Mouse (Mus musculus) bone marrow macrophage, adult 2 months (primary cell): ENCODE data around the gene Sart3. TPM values are rescaled to one million over a fixed set of nuclear protein-coding genes. Genes with fewer than 3 reads are reported as not detected.
A peak's percentile ranks its signal among the peaks of the same experiment; 100 is the strongest.

Experiments
- H3K27ac ChIP-seq: 2 replicates; pipeline ENCODE4 v1.5.1; 2012; ENCODE audit warnings: low read depth, low read length; ENCODE audit not compliant: insufficient read depth
- H3K4me1 ChIP-seq: 2 replicates; pipeline ENCODE4 v1.6.1; 2012; ENCODE audit warnings: low read length; ENCODE audit not compliant: control insufficient read depth, insufficient read depth
- H3K4me3 ChIP-seq: 2 replicates; pipeline ENCODE4 v1.5.1; 2012; ENCODE audit warnings: mild to moderate bottlenecking, low read length, moderate library complexity; ENCODE audit not compliant: insufficient read depth
- CTCF ChIP-seq: IDR thresholded peaks from 2 replicates; pipeline ENCODE4 v1.5.1; 2012; ENCODE audit warnings: low read depth, mild to moderate bottlenecking, low read length, moderate library complexity
- POLR2A ChIP-seq: IDR thresholded peaks from 2 replicates; pipeline ENCODE4 v1.6.1; 2012; ENCODE audit warnings: mild to moderate bottlenecking, low read depth, low read length, borderline replicate concordance
- polyA plus RNA-seq: library from polyadenylated mRNA; stranded (reverse); fragments of >200 nt; gene quantifications from 2 replicates; pipeline ENCODE4 v1.2.4, GENCODE M21; 2012; ENCODE audit not compliant: missing spikeins, insufficient read depth, insufficient read length

Sart3 gene
- polyA plus RNA-seq, 1 experiment: 29.8 TPM

DNA sequence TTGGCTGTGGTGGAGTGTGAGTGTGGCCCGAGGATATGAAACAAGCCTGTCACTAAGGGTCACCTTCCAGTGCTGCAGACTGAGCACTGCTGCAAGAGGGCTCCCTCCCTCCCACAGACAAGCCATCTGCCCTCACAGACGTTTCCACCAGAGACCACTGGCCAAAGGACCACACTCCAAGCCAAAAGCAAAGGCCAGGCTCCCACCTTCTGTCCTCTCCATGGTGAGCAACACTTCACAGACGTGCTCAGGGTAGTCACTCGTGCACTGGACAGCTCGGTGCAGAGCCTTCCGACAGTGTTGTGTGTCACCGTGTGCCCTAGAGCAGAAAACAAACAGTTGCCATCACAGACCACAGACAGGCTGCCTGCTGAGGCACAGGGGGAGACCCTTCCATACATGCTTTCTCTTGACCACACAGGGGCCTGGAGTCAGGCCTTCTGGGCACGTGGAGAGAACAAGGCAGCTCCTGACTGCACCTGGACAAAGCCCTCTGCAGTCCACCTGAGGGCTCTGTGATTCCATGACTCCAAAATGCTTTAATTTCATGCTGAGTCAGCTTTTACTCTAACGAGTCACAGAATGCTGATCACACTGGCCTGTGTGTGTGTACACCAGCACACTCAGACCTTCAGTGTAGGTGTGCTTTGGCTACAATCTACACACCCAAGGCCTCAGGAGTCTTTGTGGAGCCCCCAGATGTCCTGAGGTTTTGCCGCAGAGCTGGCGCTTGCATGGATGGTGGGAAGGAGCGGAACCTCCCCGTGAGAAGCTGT, 23.6 kb downstream of the Sart3 start:
- Histone ChIP-seq H3K4me1 (no peaks in the 10 kb centered on the region), H3K27ac (no peak overlapping the region), H3K4me3 (no peak overlapping the region)
- TF ChIP-seq POLR2A: no peak
- TF ChIP-seq CTCF: no peak

DNA sequence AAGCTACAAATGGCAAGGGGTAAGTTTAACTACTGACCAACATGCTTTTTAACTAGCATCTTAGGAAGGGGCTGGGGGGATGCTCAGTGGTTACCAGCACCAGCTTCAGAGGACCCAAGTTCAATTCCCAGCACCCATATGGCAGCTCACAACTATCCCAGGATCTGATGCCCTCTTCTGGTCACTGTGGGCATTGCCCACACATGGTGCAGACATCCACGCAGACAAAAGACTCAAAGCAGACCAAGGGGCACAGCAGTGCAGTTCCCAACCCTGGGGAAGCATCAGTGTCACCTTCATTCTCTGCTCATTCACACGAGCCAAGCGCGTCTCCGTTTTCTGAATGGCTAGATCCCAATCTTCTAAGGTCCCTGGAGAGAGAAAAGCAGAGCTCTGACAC, 24.7 kb downstream of the Sart3 start:
- TF ChIP-seq CTCF (peak; percentile 36), POLR2A (no peak)
- H3K27ac ChIP-seq: no peak overlapping the region
- H3K4me1 ChIP-seq: no peaks in the 10 kb centered on the region
- H3K4me3 ChIP-seq: no peak overlapping the region

- Histone ChIP-seq H3K4me1 (peaks cover 10% of the 10 kb centered on the region; the same call in 1 of the 2 replicates), H3K4me3 (no peak overlapping the region), H3K27ac (no peak overlapping the region)
- no peak for TF ChIP-seq POLR2A
- TF ChIP-seq CTCF: no peak
Measured at GRCm38 (mm10) chr5:113737607-113738237, 34.6 kb downstream of the Sart3 start.

GRCm38 (mm10) chr5:113736522-113737164, 35.7 kb downstream of the Sart3 start:
- TF ChIP-seq CTCF: no peak
- TF ChIP-seq POLR2A: no peak
- H3K27ac ChIP-seq: no peak overlapping the region

DNA sequence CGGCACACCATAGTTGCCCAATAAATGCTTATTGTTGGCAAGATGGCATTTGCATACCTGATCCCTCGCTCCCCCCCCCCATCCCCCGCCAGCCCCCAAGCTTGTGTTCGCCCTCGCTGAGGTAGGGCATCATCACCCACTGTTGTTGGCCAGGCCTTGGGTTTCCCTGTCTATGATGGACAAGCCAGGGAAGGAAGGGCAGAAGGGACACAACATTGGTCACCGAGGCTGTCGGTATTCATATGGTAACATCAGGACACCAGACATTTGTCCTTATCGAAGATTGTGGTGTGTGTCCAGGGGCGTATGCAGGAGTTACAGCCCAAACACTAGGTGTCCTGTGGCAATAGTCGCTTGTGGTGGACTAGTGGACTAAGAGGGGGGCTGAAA, 36.2 kb downstream of the Sart3 start:
- Histone ChIP-seq H3K27ac (peak overlapping the region; percentile 73), H3K4me3 (peak overlapping the region; percentile 75), H3K4me1 (peaks cover 10% of the 10 kb centered on the region; the same call in 1 of the 2 replicates)
- TF ChIP-seq POLR2A (no peak), CTCF (no peak)

More at GRCm38 (mm10) chr5:113736522-113737164, 35.7 kb downstream of the Sart3 start:
- Histone ChIP-seq H3K4me3 (peak overlapping the region; percentile 75), H3K4me1 (peaks cover 10% of the 10 kb centered on the region; the same call in 1 of the 2 replicates)

DNA sequence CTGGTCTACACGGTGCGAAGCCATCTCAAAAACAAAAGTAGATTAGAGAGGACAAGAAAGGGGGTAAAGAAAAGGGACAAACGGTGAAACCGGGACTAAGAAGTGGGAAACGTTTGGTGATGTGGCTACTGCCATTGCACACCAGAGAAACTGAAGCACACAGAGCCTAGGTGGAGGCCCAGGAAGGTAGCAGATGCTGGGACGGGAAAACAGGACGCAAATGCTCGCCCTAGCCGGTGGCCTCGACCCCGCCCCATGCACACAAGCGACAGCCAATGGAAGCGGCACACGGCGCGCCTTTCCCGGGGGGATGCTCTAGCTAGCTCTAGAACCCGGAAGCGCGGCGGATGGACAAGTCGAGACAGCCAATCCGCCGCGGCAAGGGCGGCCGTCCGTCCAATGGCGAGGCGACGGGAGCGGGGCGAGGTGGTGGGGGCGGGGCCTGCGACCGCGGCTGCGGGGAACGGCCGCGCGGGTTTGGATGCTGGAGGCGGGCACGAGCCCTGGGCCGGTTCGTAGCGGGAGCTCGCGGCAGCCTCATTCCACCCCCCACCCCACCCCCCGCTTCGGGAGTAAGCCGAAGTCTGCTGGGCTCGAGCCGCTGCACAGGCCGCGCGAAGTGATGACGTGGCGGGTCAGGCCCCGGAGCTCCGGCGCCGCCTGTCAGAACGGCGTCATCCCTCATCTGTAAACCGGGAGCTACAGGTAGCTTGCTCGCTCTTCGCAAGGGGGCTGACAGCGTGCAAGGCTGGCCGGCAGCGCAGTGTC, 36.8 kb downstream of the Sart3 start, which contains the start of gene Ficd:
Ficd (plus strand) TSS at position 459 of the 768 bp plus-strand sequence.
- TF ChIP-seq POLR2A (no peak), CTCF (no peak)
- H3K4me1 ChIP-seq: peaks cover 10% of the 10 kb centered on the region; the same call in 1 of the 2 replicates
- peak within 1 kb of the TSS; percentile 73 for H3K27ac ChIP-seq
- H3K4me3 ChIP-seq: peak within 1 kb of the TSS; percentile 75

GRCm38 (mm10) chr5:113735023-113735344, 37.3 kb downstream of the Sart3 start:
- no peak for TF ChIP-seq CTCF
- no peak for TF ChIP-seq POLR2A
- peaks cover 10% of the 10 kb centered on the region; the same call in 1 of the 2 replicates for H3K4me1 ChIP-seq

DNA sequence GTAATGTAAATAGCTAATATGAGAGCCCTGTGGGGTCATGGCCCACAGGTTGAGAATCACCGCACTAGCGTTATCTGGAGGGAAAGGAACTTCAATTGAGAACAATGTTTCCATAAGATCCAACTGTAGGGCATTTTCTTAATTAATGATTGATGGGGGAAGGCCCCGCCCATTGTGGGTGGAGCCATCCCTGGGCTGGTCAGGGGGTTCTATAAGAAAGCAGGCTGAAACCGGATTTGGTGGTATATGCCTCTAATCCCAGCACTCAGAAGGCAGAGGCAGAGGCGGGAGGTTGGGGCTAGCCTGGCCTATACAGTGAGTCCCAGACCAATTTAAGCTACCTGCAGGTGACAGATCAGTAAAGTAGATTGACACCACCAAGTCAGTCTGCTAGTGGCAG, 37.9 kb downstream of the Sart3 start:
- H3K4me1 ChIP-seq: peaks cover 10% of the 10 kb centered on the region; the same call in 1 of the 2 replicates
- no peak overlapping the region for H3K4me3 ChIP-seq
- TF ChIP-seq POLR2A (no peak), CTCF (no peak)
- no peak overlapping the region for H3K27ac ChIP-seq

More at GRCm38 (mm10) chr5:113735023-113735344, 37.3 kb downstream of the Sart3 start:
- peak overlapping the region; percentile 32 for H3K27ac ChIP-seq
- peak overlapping the region; percentile 60 for H3K4me3 ChIP-seq

DNA sequence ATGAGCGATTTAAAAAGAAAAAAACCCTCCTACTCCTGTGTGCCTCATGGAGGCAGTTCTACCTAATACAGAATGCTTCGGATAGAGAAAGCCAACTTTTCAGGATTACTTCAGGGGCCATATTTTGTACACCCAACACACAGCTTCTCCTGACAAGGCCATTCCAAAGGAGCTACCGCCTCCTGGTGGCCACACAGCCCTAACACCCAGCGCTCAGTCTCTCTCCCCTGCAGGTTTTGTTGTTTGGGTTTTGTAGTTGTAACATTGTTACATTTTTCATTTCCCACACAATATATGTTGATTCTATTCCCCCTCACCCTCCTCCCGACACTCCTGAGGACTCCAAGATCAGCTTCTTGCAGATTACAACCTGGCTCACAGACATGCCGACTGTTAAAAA, 40.1 kb downstream of the Sart3 start:
- TF ChIP-seq POLR2A: no peak
- TF ChIP-seq CTCF: peak; percentile 87
- Histone ChIP-seq H3K27ac (no peak overlapping the region), H3K4me3 (no peak overlapping the region)

More for the DNA sequence above, 40.1 kb downstream of the Sart3 start:
- H3K4me1 ChIP-seq: peaks cover 10% of the 10 kb centered on the region; the same call in 1 of the 2 replicates
